Mouse (Mus musculus) lung, adult 2 months (tissue): Measurements from ENCODE around the gene Slc1a3.

Experiments used
- CTCF ChIP-seq: fragments of 200-500 bp; IDR thresholded peaks from 2 replicates; pipeline ENCODE4 v1.5.1; 2011; ENCODE audit warnings: mild to moderate bottlenecking, low read length, control low read depth; ENCODE audit not compliant: insufficient read depth
- POLR2A ChIP-seq: fragments of 200-500 bp; IDR thresholded peaks from 2 replicates; pipeline ENCODE4 v1.6.1; 2011; ENCODE audit warnings: low read depth, mild to moderate bottlenecking, control low read depth, low read length, borderline replicate concordance; ENCODE audit errors: extremely low read depth

DNA sequence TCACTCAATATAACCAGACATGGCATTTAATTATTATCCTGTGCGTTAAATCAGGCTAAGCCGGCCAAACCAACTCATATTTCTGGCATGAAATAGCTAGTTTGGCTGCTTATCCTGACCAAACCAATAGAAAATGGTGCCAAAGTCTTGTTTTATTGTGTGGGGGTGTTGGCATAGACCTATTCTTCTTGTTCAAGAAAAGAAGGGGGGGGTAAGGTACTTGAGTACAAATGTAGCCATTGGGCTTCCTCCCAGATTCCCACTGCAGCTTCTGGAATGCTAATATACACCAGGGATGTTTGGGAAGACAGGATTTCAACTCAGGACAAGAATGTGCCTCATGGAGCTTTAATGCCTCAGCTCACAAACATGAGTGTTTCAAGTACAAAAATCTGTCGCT, 26.3 kb downstream of the Slc1a3 start:
- no peak for TF ChIP-seq POLR2A
- no peak for TF ChIP-seq CTCF
